Mouse (Mus musculus): Measurements from ENCODE around the gene Nectin4.

Nectin4 gene

GRCm38 (mm10) chr1:171360253-171360652 is 9.6 kb upstream of the Nectin4 start:
- DNase-seq: peak in 1 of 2 experiments; percentile 47

GRCm38 (mm10) chr1:171360656-171361055 is 9.2 kb upstream of the Nectin4 start, which contains the start of gene Klhdc9:
Gene Klhdc9 (minus strand): TSS chr1:171360798.
- DNase-seq: peak; percentile 78 to 85

GRCm38 (mm10) chr1:171361106-171362103 is 8.5 kb upstream of the Nectin4 start:
- DNase-seq: peak; percentile 80 to 85

GRCm38 (mm10) chr1:171365934-171366333 is 4.0 kb upstream of the Nectin4 start:
- DNase-seq: no peak

GRCm38 (mm10) chr1:171372880-171373279 is 3.0 kb downstream of the Nectin4 start:
- DNase-seq: no peak

GRCm38 (mm10) chr1:171373946-171374345 is 4.0 kb downstream of the Nectin4 start:
- no peak for DNase-seq

- DNase-seq: no peak
Measured at GRCm38 (mm10) chr1:171375646-171376097, 5.8 kb downstream of the Nectin4 start.

GRCm38 (mm10) chr1:171378298-171378697 is 8.4 kb downstream of the Nectin4 start:
- DNase-seq: peak; percentile 58 to 70

- peak; percentile 86 to 92 for DNase-seq
Measured at GRCm38 (mm10) chr1:171379935-171380599, 10.2 kb downstream of the Nectin4 start.

GRCm38 (mm10) chr1:171382096-171382620 is 12.3 kb downstream of the Nectin4 start:
- no peak for DNase-seq

GRCm38 (mm10) chr1:171384361-171384760 is 14.5 kb downstream of the Nectin4 start:
- DNase-seq: no peak

- DNase-seq: no peak
Measured at GRCm38 (mm10) chr1:171385171-171385570, 15.3 kb downstream of the Nectin4 start.

- no peak for DNase-seq
Measured at GRCm38 (mm10) chr1:171387099-171387498, 17.2 kb downstream of the Nectin4 start.

- no peak for DNase-seq
Measured at GRCm38 (mm10) chr1:171388376-171389102, 18.6 kb downstream of the Nectin4 start, which contains the start of gene Arhgap30. Gene Arhgap30 (plus strand): TSS chr1:171388954.

- DNase-seq: no peak
Measured at GRCm38 (mm10) chr1:171390101-171390500, 20.2 kb downstream of the Nectin4 start.

- DNase-seq: no peak
Measured at GRCm38 (mm10) chr1:171401821-171402220, 31.9 kb downstream of the Nectin4 start.

GRCm38 (mm10) chr1:171402991-171403390 is 33.1 kb downstream of the Nectin4 start:
- DNase-seq: no peak

GRCm38 (mm10) chr1:171407263-171407662 is 37.4 kb downstream of the Nectin4 start:
- DNase-seq: no peak

GRCm38 (mm10) chr1:171410231-171410630 is 40.3 kb downstream of the Nectin4 start:
- no peak for DNase-seq

GRCm38 (mm10) chr1:171410947-171411484 is 41.1 kb downstream of the Nectin4 start, which contains the start of gene Usf1:
Gene Usf1 (plus strand): TSS chr1:171411313.
- peak; percentile 95 to 96 for DNase-seq

GRCm38 (mm10) chr1:171411492-171411941 is 41.6 kb downstream of the Nectin4 start:
- DNase-seq: no peak

GRCm38 (mm10) chr1:171412001-171412441 is 42.1 kb downstream of the Nectin4 start:
- peak; percentile 13 to 25 for DNase-seq

Measured in cerebellum, adult 18-20 months (tissue).